Comparison of ENCODE assay signal across 9 mouse cellular contexts in the genomic region with DNA sequence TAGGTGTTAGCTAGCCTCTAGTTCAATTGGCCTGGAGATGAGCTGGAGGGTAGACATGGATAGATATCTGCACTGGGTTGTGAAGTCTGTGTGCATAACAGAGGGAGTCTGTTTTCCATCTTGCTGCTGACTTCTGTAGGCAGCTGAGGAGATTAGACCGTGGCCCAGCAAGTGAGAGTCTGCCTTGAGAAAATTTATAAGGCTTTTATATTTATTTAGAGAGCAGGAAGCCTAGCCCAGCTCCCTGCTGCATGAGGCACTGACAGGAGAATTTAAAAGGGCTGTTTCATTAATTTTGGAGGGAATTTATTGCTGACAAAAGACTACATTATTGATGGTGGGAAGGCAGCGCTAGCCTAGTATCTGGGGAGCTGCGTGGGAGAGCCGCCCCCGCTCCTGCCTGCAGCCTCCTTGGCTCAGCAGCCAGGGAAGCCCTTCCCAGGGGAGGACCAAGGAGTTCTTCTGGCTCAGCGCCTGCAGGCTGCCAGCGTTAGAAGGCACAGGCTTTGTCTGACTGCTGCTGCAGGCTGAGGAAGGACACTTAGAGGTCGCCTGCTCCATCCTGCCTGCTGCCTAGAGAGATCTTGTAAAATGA.
A peak's percentile ranks its signal among the peaks of the same experiment; 100 is the strongest.
DNase-seq lines count a peak whose midpoint lies in the region; ATAC-seq lines count a peak whose summit lies in the region.
"Had no signal": no experiment of that assay in that cellular context is flagged by ENCODE, and none has a peak within 500 bp of the region (broad histone marks: within the 10 kb centered on the region; RNA-seq: fewer than 3 reads in every experiment).

No protein-coding gene starts in this region.

- WGBS in kidney, embryonic 15.5 days, result 17% methylated on average over 8 of the region's 8 CpGs
- 10% methylated on average over 8 of the region's 8 CpGs for WGBS in midbrain, embryonic 16.5 days
- WGBS in stomach, embryonic 16.5 days, result 25% methylated on average over 8 of the region's 8 CpGs

- H3K4me3 ChIP-seq in kidney, embryonic 15.5 days (replicated peaks), result peak overlapping the region; percentile 17; the same call in 1 of the 2 replicates
- H3K4me3 ChIP-seq in midbrain, embryonic 16.5 days (ENCODE audit: low read depth, low read length), result no peak overlapping the region
- H3K4me3 ChIP-seq in stomach, embryonic 16.5 days (replicated peaks; ENCODE audit: low read length), result no peak overlapping the region
- H3K4me3 ChIP-seq: erythroblast, embryonic 14.5 days had no signal

- H3K9me3 ChIP-seq in kidney, embryonic 15.5 days (replicated peaks), result no peaks in the 10 kb centered on the region
- no peaks in the 10 kb centered on the region for H3K9me3 ChIP-seq in midbrain, embryonic 16.5 days (replicated peaks; ENCODE audit: control insufficient read depth, low read length, poor library complexity, severe bottlenecking)
- no peaks in the 10 kb centered on the region for H3K9me3 ChIP-seq in stomach, embryonic 16.5 days (replicated peaks; ENCODE audit: control insufficient read depth, low read length)

- ATAC-seq in kidney, embryonic 15.5 days (replicated peaks; ENCODE audit: low FRiP score), result peak; percentile 95
- peak; percentile 98 for ATAC-seq in midbrain, embryonic 16.5 days
- peak; percentile 85; the same call in 1 of the 2 replicates for ATAC-seq in stomach, embryonic 16.5 days (ENCODE audit: insufficient read depth, low FRiP score)

- no peaks in the 10 kb centered on the region for H3K27me3 ChIP-seq in kidney, embryonic 15.5 days
- no peaks in the 10 kb centered on the region for H3K27me3 ChIP-seq in midbrain, embryonic 16.5 days (ENCODE audit: control insufficient read depth, insufficient read depth, low read depth, low read length)
- H3K27me3 ChIP-seq in stomach, embryonic 16.5 days (ENCODE audit: control insufficient read depth, insufficient read depth, low read length), result no peaks in the 10 kb centered on the region

- peak overlapping the region; percentile 77 for H3K27ac ChIP-seq in kidney, embryonic 15.5 days
- H3K27ac ChIP-seq in midbrain, embryonic 16.5 days (ENCODE audit: low read length), result peak overlapping the region; percentile 85
- H3K27ac ChIP-seq in stomach, embryonic 16.5 days (ENCODE audit: low read length), result peak overlapping the region; percentile 41; the same call in 1 of the 2 replicates

- H3K36me3 ChIP-seq in kidney, embryonic 15.5 days, result no peaks in the 10 kb centered on the region
- H3K36me3 ChIP-seq in midbrain, embryonic 16.5 days (ENCODE audit: control insufficient read depth, insufficient read depth, low read length), result no peaks in the 10 kb centered on the region
- no peaks in the 10 kb centered on the region for H3K36me3 ChIP-seq in stomach, embryonic 16.5 days (ENCODE audit: control insufficient read depth, insufficient read depth, low read length)

- no peak for DNase-seq in kidney, adult 8-10 months
- DNase-seq in cerebellum, postnatal 14 days, result peak; percentile 67 to 72
- DNase-seq in frontal cortex, postnatal 14 days (ENCODE audit: low spot score in 2 of 2), result peak; percentile 61 to 62
- peak; percentile 63 to 74 for DNase-seq in layer of hippocampus, postnatal 10 days (ENCODE audit: low spot score in 2 of 2)
- no peak for DNase-seq in spleen, postnatal 10 days (ENCODE audit: low spot score in 2 of 2)

- H3K4me2 ChIP-seq in kidney, embryonic 15.5 days, result peak overlapping the region; percentile 49
- H3K4me2 ChIP-seq in midbrain, embryonic 16.5 days (ENCODE audit: low read length), result peak overlapping the region; percentile 43
- H3K4me2 ChIP-seq in stomach, embryonic 16.5 days (ENCODE audit: low read depth, low read length), result peak overlapping the region; percentile 17; the same call in 1 of the 2 replicates

- H3K4me1 ChIP-seq in kidney, embryonic 15.5 days, result peaks cover 15% of the 10 kb centered on the region; the same call in 1 of the 2 replicates
- H3K4me1 ChIP-seq in midbrain, embryonic 16.5 days (ENCODE audit: control insufficient read depth, insufficient read depth, low read length), result peaks cover 8% of the 10 kb centered on the region
- H3K4me1 ChIP-seq in stomach, embryonic 16.5 days (ENCODE audit: control insufficient read depth, insufficient read depth, low read length), result peaks cover 5% of the 10 kb centered on the region; the same call in 1 of the 2 replicates

- H3K9ac ChIP-seq in kidney, embryonic 15.5 days, result no peak overlapping the region
- H3K9ac ChIP-seq in midbrain, embryonic 16.5 days (ENCODE audit: low read depth, low read length), result peak overlapping the region; percentile 56
- H3K9ac ChIP-seq in stomach, embryonic 16.5 days (ENCODE audit: low read length), result no peak overlapping the region

Comparison
In these comparisons a context has a peak if more than half of its experiments do, and no peak if none do; other contexts are left out.
1. DNase-seq: peak in cerebellum, postnatal 14 days (2 of 2), frontal cortex, postnatal 14 days (2 of 2) and layer of hippocampus, postnatal 10 days (2 of 2); none in kidney, adult 8-10 months (0 of 2) and spleen, postnatal 10 days (0 of 2).
2. Peak in every context shown above with its lines, with median percentiles within 50 percentile points of each other: ATAC-seq, H3K27ac ChIP-seq and H3K4me2 ChIP-seq.